Mouse (Mus musculus) left cerebral cortex, adult 11 months (tissue): Measurements from ENCODE around the gene E030018B13Rik.

Experiments used
- DNase-seq: peaks from one replicate; pipeline ENCODE4 v3.0.0; 2022; ENCODE audit warnings: low spot score

E030018B13Rik gene

DNA sequence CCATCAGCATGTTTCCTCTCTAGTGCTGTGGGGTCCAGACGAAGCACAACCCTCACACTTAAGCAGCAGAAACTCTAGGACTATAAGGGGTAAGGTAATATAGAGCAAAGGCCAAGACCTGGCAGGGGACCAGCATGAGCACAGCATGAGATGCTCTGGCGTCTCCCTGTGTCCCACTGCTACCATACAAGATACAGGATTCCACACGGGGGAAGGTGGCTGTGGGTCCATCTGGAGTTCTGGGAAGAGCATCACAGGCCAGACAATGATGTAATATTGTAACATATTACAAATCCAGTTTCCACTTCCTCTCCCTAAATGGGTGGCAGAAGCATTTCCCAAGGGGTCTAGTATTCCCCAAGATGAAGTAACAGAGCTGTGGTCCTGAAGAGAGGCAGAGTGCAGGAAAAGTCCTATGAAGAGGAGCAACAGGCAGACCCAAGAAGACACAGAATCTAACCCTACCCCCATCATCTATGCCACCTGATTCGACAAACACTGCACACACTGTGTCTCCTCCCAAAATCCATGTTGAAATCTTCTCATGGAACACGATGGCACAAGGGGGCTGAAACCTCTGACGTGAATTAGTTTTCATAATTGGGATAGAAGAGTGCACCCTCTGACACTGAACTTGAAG, at the start of gene E030018B13Rik:
Gene E030018B13Rik (plus strand): TSS at position 590 of the 640 bp plus-strand sequence.
- DNase-seq = no peak

DNA sequence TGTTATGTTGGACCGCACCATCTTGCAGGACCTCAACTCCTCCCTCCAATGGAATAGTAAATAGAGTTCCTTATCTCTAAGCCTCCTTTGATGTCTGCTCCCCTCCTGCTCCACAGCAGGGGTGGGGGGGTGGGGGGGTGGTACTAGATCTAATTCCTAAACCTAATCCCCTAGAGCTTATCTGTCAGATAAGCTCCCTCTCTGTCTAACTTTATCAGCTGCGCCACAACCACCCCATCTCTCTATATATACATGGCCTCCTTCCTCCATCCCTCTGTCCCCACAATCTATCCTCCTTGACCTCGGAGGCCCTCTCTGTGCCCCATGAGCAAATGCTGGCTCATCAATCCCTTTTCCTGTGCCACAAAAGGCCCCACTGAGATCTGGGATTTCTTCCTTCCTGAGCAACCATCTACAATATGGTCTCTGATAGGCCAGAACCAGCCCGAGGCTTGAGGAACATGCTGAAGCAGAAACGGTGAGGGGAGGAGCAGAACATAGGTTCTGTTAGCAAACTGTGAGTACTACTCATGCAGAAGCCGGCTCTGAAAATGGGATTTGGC, 48.2 kb upstream of the E030018B13Rik start:
- no peak for DNase-seq

DNA sequence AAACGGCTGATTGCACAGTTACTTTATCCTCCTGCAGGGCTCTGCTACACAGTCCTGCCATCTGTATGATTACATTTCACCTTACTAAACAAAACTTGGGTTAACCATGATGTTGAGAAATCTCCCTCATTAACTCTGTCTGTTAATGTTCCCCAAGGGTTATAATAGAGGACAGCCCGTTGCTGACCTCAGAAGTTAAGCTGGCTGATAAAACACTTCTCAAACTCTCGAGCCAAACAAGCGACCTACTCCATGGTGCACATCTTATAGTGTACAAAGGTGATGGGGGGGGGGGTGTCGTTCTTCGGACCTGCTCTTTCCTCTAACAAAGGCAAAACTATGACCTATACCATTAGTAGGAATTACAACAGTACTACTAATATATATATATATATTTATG, 45.0 kb upstream of the E030018B13Rik start:
- no peak for DNase-seq

DNA sequence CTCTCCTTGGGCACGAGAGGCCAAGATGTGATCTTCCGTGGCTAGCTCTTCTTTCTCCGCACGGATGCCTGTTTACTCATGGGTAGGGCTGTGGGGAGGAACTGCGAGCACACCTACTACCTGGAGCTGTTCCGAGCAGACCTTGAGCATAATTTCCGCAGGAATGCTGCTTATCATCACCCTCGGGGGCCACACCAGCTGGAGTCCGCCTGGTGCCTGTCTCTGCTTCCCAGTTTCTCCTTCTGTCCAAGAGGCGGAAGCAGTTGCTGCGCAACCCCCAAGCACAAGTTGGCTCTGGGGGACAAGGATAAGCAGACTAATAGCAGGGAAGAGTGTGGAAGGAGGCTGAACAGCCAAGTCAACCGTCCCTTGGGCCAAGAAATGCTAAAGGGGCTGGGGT, 42.8 kb upstream of the E030018B13Rik start:
- no peak for DNase-seq

DNA sequence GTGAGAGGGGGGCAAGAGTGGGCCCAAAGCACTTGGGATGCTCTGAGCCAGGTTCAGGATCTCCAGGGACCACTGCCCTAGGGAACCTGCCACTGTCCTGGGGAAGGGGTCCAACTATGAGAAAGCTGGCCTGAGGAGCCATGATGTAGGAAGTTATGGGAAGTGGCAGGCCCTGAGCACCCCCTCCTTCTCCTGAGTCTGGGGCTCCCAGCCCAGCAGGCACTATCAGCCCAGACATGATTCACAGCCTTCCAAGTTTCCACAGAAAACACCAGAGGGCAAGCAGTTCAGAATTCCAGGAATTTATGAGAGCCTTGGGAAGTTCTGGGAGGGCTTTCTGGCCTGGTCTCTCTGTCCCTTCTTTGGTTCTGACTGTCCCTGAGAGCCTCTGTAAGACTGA, 41.0 kb upstream of the E030018B13Rik start:
- no peak for DNase-seq

DNA sequence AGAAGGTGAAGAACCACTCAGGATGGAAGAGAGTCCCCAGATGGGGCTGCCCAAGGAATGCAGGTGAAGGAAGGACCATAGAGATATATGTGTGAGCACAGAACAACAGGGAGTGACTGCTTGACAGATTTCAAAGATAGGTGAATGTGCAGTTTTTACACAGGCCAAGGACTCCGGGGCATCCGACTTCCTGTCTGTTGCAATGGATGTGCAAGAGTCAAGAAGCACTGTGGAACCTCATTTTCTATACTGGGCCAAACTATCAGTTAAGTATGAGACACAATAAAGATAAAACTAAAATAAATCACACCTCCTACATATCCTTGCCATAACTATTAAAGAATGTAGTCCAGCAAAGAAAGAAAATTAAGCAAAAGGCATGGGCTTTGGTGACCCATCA, 40.0 kb upstream of the E030018B13Rik start:
- no peak for DNase-seq

DNA sequence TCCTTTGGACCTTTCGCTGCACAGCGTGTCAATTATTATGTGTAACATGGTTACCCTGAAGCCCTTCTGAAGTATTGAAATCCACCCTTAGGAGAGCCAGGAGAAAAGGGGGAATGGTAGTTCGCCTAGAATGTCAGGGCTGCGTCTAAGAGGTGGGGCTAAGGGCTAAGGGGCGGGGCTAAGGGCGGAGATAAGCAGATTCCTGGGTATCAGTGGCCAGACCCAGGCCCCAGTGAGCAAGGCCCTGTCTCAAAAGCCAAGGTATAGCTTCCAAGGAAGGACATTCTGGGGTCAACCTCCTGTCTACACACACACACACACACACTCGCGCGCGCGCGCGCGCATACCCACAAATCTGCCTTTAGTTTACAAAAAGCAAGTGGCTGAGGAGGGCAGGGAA, 39.0 kb upstream of the E030018B13Rik start:
- DNase-seq = no peak

DNA sequence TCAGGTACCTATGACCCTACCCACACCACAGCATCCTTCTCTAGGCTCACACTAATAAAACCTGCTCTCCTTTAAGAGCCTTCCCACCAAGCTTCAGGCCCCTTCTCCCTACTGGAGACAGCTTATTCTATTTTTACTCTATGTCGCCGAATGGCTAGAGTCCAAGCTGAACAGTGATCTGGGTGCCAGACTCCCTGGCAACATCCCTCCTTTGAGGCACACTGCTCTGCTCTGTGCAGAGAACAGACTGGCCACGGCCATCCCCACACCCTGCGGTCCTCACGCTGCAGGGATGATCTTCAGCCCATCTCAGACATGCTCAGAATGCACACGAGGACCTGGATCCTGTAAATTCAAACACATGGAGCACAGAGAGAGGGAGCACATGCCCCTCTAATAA, 37.1 kb upstream of the E030018B13Rik start:
- DNase-seq = no peak

DNA sequence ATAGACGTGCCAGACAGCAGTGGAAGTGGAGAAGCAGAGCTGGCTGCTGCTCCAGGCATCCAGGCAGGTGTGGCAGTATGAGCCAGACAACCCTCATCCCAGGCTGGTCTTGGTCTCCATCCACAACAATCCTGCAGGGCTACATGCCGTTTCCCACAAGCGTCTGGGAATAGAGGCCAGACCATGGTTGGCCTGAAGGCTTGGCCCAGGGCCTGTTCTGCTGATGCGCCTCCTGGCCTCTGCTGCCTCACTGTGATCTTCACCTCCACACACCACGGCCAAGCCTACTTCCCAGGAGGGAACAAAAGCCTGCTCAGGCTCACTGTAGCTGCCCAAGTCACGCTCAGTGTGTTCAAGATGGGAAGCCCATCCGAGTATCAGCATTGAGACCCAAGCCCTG, 33.9 kb upstream of the E030018B13Rik start:
- DNase-seq = no peak

DNA sequence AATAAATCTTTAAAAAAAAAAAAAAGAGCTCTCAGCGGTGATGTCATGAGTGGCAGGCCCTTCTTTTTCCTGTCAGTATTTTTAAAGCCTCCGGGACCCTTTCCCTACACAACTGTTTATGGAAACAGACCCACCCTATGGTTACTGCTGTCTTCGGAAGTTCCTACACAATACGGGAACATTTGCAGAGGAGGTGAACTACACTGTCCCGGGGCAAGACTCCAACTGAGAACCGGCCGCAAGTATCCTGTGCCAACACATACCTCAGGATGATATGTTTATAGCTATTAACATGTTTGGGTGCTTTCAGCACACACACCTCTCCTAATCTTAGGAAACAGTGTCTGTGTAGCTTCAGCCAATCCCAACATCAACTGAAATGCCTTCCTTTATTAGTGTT, 31.6 kb upstream of the E030018B13Rik start:
- no peak for DNase-seq

DNA sequence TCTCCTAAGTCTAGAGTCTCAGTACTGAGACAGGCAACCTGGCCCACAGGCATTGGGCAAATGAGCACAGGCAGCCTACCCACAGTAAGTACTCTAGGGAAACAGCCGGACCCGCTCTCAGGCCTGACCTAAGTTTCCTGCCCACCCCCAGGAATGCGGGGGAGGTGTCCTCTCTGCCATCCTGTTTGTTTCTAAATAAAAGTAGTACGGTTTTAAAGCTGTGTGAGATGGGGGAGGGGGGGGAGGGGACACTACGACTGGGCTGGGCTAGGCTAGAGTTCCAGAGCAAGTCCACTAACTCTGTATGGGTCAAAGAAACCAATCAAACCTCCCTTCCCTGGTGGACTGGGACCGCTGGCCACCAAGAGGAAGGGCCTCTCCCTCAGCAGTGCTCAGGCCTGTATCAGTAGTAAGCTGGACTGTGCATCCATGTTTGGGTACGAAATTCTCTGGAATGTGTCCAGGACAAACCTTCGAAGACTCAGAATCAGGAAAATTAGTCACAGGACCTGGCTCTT, 29.6 kb upstream of the E030018B13Rik start:
- no peak for DNase-seq

DNA sequence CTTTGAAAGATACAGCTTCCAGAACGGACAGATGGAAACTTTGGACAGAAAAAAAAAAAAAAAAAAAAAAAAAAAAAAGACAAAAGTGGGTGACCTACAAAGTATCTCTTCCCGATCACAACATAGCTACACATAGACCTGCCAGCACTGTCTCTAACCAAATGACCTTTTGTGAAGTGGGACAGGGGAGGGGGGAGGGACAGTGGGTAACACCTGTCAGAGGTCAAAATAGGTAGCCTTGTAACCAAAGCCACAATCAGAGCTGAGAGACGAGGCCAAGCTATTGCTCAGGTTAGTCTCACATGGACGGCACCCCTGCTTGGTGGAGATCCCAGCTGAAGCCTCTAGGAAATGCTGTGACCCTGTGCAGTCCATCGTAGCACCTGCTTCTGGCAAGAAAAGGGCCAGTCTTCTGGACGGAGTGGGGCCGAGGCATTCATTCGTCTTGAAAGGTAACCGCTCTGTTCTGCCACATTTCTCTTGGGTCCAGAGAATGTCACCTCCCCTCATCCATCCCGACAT, 29.0 kb upstream of the E030018B13Rik start:
- DNase-seq = no peak

DNA sequence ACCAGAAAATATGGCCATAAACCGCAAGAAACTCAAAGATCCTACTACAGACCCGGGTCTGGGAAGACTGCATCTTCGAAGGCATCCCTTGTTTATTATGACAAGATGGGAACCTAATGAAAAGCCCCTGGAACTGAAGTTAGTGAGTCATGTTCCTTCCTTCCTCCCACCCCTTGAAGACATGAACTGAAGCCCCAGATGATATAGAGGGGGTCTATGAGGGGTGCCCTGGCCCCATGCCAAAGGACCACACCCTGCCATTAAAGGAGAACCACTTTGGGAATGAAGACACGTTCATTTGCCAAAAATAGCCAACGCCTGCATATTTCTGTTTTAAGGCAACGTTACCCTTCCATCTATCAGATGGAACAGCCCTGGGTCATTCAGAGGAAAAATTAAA, 28.0 kb upstream of the E030018B13Rik start:
- DNase-seq = no peak

DNA sequence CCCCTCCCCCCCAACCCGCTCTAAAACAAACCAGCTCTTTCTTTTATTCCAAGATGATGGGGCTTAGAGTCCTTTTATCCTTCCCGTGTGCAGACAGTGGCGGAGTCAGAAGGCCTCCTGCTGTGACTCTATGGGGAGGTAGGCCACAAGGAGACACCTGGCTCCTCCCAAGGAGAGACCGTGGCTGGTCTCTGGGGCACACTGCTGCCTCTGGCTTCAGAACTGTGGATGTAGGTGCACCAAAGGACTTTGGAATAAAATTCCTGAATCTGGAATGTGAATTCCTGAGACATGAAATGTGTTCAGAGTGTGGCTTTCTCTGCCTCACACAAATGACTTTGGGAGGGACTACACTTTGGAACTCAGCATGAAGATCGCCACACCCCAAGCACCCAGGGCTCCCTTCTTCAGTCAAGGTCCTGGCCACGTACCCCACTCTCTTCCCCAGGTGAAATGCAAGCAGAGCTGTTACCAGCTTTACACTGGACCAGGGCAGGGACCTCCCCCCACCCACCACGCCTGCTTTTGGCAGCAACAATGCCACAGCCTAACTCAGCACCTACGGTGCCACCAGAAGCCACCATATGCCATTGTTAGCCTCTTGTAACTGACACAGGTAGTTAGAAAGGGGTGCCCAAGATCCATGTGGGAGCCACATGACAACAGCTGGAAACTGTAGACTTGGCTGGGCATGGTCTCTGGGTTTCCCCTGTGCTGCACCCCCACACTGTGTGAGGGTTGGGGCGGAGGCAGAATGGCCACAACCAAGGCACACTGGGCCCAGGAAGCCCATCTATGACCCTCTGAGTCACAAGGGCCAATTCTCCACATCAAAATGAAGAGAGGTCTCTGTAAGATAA, 27.3 kb upstream of the E030018B13Rik start:
- DNase-seq = no peak

DNA sequence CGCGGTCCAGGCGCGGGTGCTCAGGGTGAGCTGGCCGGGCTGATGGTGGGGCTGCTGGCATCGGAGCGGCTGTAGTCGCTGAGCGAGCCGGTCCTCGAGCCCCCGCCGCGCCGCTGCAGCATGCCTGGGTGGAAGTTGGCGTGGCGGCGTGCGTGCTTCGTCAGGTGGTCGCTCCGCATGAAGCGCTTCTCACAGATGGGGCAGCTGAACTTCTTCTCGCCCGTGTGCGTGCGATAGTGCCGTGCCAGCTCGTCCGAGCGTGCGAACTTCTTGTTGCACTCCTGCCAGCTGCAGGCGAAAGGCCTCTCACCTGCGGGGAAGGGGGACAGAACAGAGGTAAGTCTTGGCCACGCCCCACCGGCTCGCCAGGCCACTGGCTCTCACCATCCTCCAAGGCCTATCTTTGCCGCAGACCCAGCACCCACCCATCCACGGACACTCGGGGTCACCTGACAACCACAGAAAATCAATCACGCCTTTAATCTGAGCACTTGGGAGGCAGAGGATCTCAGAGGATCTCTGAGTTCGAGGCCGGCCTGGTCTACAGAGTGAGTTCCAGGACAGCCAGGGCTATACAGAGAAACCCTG, 25.1 kb upstream of the E030018B13Rik start:
- no peak for DNase-seq

DNA sequence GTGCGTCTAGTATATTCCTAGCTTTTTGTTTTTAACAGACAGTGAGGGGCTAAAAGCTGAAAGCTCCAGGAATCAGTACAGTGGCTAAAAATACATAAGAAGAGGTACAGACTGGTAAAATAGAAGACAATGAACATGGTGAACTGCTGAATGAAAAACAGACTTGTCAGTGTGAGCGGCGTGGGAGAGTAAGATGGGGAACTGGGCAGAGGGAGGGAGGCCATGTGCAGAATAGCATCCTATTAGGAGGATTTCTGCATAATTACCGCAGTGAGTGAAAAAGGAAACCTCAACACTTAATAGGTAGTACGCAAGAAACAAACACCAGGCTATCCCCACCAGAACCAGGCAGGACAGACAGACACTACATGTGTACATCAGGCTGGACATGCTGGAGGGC, 23.5 kb upstream of the E030018B13Rik start:
- DNase-seq = no peak

DNA sequence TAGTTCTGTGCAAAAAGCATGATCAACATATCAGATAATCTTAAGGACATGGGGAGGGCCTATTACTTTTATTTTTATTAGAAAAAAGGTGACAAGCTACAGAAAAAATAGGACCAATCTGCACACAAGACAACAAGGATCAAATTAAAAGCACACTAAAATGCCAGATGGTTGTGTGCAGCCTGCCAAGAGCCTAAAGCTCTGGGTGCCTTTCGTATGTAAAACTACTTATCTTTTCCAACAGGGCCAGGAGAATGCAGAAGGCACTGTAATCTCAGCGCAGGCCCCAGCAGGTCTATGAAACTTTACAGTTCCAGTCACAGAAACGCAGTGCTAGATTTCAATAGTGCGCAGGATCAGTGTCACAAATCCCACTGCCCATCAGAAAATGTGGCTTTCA, 22.9 kb upstream of the E030018B13Rik start:
- DNase-seq = no peak

DNA sequence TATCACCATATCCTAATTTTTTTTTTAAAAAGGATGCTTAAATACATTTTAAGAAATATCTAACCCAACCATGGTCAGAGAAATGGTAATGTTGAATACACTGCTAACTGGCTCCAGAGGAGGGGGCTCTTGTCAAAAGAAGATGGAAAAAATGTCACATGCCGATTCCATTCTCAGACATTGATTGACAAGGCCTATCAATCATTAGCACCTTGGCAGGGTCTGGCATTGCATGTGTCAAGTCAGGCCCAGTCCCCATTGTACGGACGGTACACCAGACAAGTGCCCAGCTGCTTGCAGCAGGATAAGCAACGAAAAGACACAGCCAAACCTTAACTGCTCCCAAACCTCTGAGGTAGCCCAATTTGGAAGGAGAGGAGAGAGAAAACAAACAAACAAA, 22.0 kb upstream of the E030018B13Rik start:
- DNase-seq = no peak

DNA sequence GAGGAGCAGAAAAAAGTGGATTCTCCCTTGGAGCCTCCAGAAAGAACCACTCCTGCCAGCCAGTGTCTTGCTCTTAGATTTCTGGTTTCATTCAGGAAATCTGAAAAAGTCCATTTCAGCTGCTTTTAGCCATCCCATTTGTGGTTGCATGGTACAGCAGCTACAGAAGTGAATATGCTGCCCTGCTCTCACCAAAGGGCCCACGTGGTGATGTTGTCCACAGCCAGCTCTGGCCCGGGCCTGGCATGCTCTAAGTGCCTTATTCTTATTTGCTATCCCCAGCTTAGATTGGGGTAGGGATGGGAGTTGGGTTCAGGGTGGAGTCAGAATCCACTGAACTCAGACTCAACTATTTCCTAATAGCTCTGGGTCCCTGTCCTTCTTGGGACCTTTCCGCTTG, 21.4 kb upstream of the E030018B13Rik start:
- DNase-seq = no peak

DNA sequence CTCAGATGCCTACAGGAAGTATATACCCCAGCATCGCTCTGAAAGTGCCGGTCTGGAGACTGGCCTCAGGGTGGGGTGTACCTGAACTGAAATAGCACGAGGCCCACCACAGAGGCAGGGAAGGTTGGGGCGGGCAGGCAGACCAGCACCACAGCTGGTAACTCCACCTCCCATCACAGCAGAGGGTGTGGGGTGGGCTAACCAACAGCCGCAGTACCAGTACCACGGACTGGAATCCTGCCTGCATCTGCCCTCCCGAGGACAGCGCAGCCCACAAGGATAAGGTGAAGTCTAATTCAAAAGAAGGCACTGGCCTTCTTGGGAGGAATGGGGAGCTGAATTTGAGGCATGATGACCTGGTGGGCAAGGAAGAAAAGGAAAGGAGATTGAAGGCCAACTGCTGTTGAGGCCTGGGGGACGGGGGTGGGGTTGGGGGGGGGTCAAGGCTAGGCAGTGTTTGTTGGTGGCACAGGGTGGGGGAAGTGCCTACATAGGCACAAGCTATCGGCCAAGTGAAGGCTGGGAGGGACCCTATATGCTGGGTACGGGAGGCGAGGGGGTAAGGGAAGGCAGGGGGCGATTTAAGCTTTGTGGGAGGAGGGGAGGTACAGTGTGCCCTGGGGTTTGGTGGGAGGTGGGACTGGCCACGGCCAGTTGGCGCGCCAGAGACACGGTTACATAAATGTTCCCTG, 20.2 kb upstream of the E030018B13Rik start:
- no peak for DNase-seq

DNA sequence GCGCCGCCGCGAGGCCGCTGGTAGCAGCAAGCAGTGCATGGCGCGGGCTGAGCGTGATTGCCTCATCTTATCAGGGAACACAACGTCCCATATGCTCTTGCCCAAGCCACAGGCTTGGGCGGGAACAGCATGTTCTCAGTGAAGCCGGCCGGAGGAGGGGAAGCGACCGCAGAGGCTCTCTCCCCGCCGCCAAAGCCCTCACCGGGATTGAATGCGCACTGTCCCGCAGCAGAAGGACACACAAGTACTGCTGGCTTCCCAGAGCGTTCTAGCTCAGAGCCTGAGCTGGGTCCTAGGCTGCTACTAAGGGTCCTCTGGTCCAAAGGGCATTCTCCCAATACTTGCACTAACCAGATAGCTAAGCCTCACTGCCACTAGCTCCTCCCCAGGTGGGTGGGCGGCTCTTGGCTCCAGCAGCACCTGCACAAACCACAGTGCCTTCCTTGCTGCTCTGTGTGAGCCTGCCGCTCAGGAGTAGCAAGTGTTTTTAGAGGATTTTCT, 19.6 kb upstream of the E030018B13Rik start:
- DNase-seq = peak; percentile 92

DNA sequence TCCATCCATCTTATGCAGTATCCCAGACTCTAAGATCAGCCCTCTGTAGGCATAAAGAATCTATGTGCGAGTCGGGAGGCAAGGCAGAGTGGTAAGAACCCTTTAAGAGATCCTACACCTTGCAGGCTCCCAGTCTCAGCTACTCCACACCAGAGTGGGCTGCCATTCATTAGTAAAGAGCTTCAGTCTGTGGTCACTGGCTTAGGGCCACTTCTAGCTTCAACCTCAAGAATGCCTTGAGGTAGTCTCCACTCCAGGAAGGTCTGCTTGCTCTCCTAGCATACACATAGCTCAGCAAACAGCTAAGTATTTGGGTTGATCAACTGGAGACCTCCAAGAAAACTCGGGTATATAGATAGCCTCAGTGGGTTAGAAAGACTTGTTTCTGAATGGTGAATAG, 19.0 kb upstream of the E030018B13Rik start:
- no peak for DNase-seq
